Mouse (Mus musculus): ENCODE results near the gene Uqcrq.
"Not testable (repeated sequence)": the region's sequence is repeated elsewhere in the genome, so short reads cannot be mapped to it uniquely, and the experiment has no call there.

The Uqcrq gene

GRCm38 (mm10) chr11:53451361-53451760 lies 20.7 kb upstream of the Uqcrq start:
- DNase-seq (ENCODE audit: low spot score in 2 of 2) = no peak

- no peak for DNase-seq (ENCODE audit: low spot score in 2 of 2)
Observed at GRCm38 (mm10) chr11:53450070-53450705, 19.6 kb upstream of the Uqcrq start.

- no peak for DNase-seq (ENCODE audit: low spot score in 2 of 2)
Observed at GRCm38 (mm10) chr11:53448529-53448928, 17.9 kb upstream of the Uqcrq start.

- DNase-seq (ENCODE audit: low spot score in 2 of 2) = no peak
Observed at GRCm38 (mm10) chr11:53447996-53448395, 17.4 kb upstream of the Uqcrq start.

- DNase-seq (ENCODE audit: low spot score in 2 of 2) = no peak
Observed at GRCm38 (mm10) chr11:53446183-53446582, 15.6 kb upstream of the Uqcrq start.

GRCm38 (mm10) chr11:53445562-53445961 lies 14.9 kb upstream of the Uqcrq start:
- no peak for DNase-seq (ENCODE audit: low spot score in 2 of 2)

- peak; percentile 25 to 37 for DNase-seq (ENCODE audit: low spot score in 2 of 2)
Observed at GRCm38 (mm10) chr11:53443861-53444260, 13.2 kb upstream of the Uqcrq start.

- no peak for DNase-seq (ENCODE audit: low spot score in 2 of 2)
Observed at GRCm38 (mm10) chr11:53441921-53442320, 11.3 kb upstream of the Uqcrq start.

GRCm38 (mm10) chr11:53436338-53436737 lies 5.7 kb upstream of the Uqcrq start:
- no peak for DNase-seq (ENCODE audit: low spot score in 2 of 2)

- DNase-seq (ENCODE audit: low spot score in 2 of 2) = no peak
Observed at GRCm38 (mm10) chr11:53435504-53435903, 4.9 kb upstream of the Uqcrq start.

- no peak for DNase-seq (ENCODE audit: low spot score in 2 of 2)
Observed at GRCm38 (mm10) chr11:53433057-53433456, 2.4 kb upstream of the Uqcrq start.

- DNase-seq (ENCODE audit: low spot score in 2 of 2) = peak in 1 of 2 experiments; percentile 9
Observed at GRCm38 (mm10) chr11:53431347-53432056, 871 bp upstream of the Uqcrq start.

- peak in 1 of 2 experiments; percentile 67 for DNase-seq (ENCODE audit: low spot score in 2 of 2)
Observed at GRCm38 (mm10) chr11:53430300-53430669, 346 bp downstream of the Uqcrq start.

GRCm38 (mm10) chr11:53429182-53429581 lies 1.4 kb downstream of the Uqcrq start:
- no peak for DNase-seq (ENCODE audit: low spot score in 2 of 2)

GRCm38 (mm10) chr11:53428716-53429057 lies 1.9 kb downstream of the Uqcrq start:
- DNase-seq (ENCODE audit: low spot score in 2 of 2) = no peak

- no peak for DNase-seq (ENCODE audit: low spot score in 2 of 2)
Observed at GRCm38 (mm10) chr11:53427993-53428715, 2.5 kb downstream of the Uqcrq start.

- DNase-seq (ENCODE audit: low spot score in 2 of 2) = not testable (repeated sequence)
Observed at GRCm38 (mm10) chr11:53426914-53427313, 3.7 kb downstream of the Uqcrq start.

- DNase-seq (ENCODE audit: low spot score in 2 of 2) = no peak
Observed at GRCm38 (mm10) chr11:53425711-53426255, 4.8 kb downstream of the Uqcrq start.

- no peak for DNase-seq (ENCODE audit: low spot score in 2 of 2)
Observed at GRCm38 (mm10) chr11:53425251-53425650, 5.4 kb downstream of the Uqcrq start.

- DNase-seq (ENCODE audit: low spot score in 2 of 2) = no peak
Observed at GRCm38 (mm10) chr11:53424826-53425225, 5.8 kb downstream of the Uqcrq start.

GRCm38 (mm10) chr11:53423036-53423435 lies 7.6 kb downstream of the Uqcrq start, which contains the start of gene Leap2:
TSS of gene Leap2 (minus strand) at chr11:53423170.
- no peak for DNase-seq (ENCODE audit: low spot score in 2 of 2)

GRCm38 (mm10) chr11:53418048-53418447 lies 12.6 kb downstream of the Uqcrq start:
- DNase-seq (ENCODE audit: low spot score in 2 of 2) = no peak

GRCm38 (mm10) chr11:53413871-53414270 lies 16.8 kb downstream of the Uqcrq start:
- no peak for DNase-seq (ENCODE audit: low spot score in 2 of 2)
